Mouse (Mus musculus): ENCODE data around the gene Vav2.

Vav2 gene

GRCm38 (mm10) chr2:27361786-27362185 lies 65.0 kb downstream of the Vav2 start:
- DNase-seq, result no peak

GRCm38 (mm10) chr2:27358461-27358860 lies 68.4 kb downstream of the Vav2 start:
- no peak for DNase-seq

- DNase-seq, result no peak
Measured at GRCm38 (mm10) chr2:27355684-27356083, 71.1 kb downstream of the Vav2 start.

GRCm38 (mm10) chr2:27354610-27355211 lies 72.1 kb downstream of the Vav2 start:
- DNase-seq, result no peak

- DNase-seq, result no peak
Measured at GRCm38 (mm10) chr2:27352720-27353119, 74.1 kb downstream of the Vav2 start.

- DNase-seq, result no peak
Measured at GRCm38 (mm10) chr2:27350371-27350770, 76.5 kb downstream of the Vav2 start.

- DNase-seq, result no peak
Measured at GRCm38 (mm10) chr2:27343984-27344453, 82.8 kb downstream of the Vav2 start.

GRCm38 (mm10) chr2:27340682-27341081 lies 86.2 kb downstream of the Vav2 start:
- DNase-seq, result peak in 1 of 2 experiments; percentile 44

GRCm38 (mm10) chr2:27339051-27339450 lies 87.8 kb downstream of the Vav2 start:
- no peak for DNase-seq

- DNase-seq, result peak in 1 of 2 experiments; percentile 33
Measured at GRCm38 (mm10) chr2:27337261-27337660, 89.6 kb downstream of the Vav2 start.

- DNase-seq, result no peak
Measured at GRCm38 (mm10) chr2:27336600-27336999, 90.2 kb downstream of the Vav2 start.

- DNase-seq, result peak in 1 of 2 experiments; percentile 26
Measured at GRCm38 (mm10) chr2:27334816-27335215, 92.0 kb downstream of the Vav2 start.

- no peak for DNase-seq
Measured at GRCm38 (mm10) chr2:27331560-27331959, 95.3 kb downstream of the Vav2 start.

GRCm38 (mm10) chr2:27330446-27330845 lies 96.4 kb downstream of the Vav2 start:
- DNase-seq, result no peak

GRCm38 (mm10) chr2:27329386-27330060 lies 97.3 kb downstream of the Vav2 start:
- no peak for DNase-seq

- peak; percentile 55 to 66 for DNase-seq
Measured at GRCm38 (mm10) chr2:27328613-27329041, 98.2 kb downstream of the Vav2 start.

GRCm38 (mm10) chr2:27327886-27328285 lies 98.9 kb downstream of the Vav2 start:
- no peak for DNase-seq

- DNase-seq, result no peak
Measured at GRCm38 (mm10) chr2:27327076-27327475, 99.8 kb downstream of the Vav2 start.

GRCm38 (mm10) chr2:27326357-27326756 lies 100.5 kb downstream of the Vav2 start:
- DNase-seq, result no peak

- peak; percentile 38 to 41 for DNase-seq
Measured at GRCm38 (mm10) chr2:27324690-27325089, 102.1 kb downstream of the Vav2 start.

GRCm38 (mm10) chr2:27321431-27321875 lies 105.4 kb downstream of the Vav2 start:
- no peak for DNase-seq

- DNase-seq, result no peak
Measured at GRCm38 (mm10) chr2:27320820-27321219, 106.0 kb downstream of the Vav2 start.

- DNase-seq, result peak; percentile 87 to 94
Measured at GRCm38 (mm10) chr2:27318606-27319005, 108.2 kb downstream of the Vav2 start.

GRCm38 (mm10) chr2:27318197-27318596 lies 108.6 kb downstream of the Vav2 start:
- DNase-seq, result peak in 1 of 2 experiments; percentile 58

All from kidney, adult 8-10 months (tissue).